Mouse (Mus musculus): ENCODE data around the gene March9.

DNA sequence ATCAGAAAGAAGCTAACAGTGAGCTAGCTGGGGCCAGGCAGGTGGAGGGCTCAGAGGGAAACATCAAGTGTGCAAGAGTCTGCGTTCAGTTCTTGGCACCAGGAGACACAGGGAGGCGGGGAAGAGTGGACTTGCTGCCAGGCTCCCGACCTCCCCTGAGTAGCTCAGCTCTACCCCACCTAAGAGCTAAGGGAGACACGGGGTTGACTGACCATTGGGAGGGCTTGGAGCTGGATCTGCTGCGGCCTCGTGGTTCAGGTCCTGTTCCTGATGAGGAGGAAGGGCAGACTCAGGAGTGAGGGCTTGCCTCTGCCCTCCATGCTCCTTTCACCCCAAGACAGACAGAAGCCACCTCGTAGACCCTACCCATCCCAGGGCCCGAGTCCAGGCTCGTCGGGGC lies 39.2 kb upstream of the March9 start:
- TF ChIP-seq MYOD1 (IDR thresholded peaks at IDR 0.05; ENCODE audit: control insufficient read depth in 1 of 3, insufficient read length in 2 of 3, low read depth in 2 of 3) (no peak), USF1 (IDR thresholded peaks at IDR 0.05; ENCODE audit: low read depth) (no peak), TCF12 (IDR thresholded peaks at IDR 0.05; ENCODE audit: insufficient read depth, poor library complexity, severe bottlenecking) (no peak), POLR2A (IDR thresholded peaks at IDR 0.05; ENCODE audit: insufficient read length, low read depth) (no peak)
